Comparison of ENCODE assay signal across 7 mouse cellular contexts in genomic region chr5:143423899-143424519, GRCm38 (mm10). TPM values are rescaled to one million over a fixed set of nuclear protein-coding genes. Genes with fewer than 3 reads are reported as not detected.
DNase-seq lines count a peak whose midpoint lies in the region; ATAC-seq and TF ChIP-seq lines count a peak whose summit lies in the region.

No protein-coding gene starts in this region.

- no peak overlapping the region for H3K4me3 ChIP-seq in C2C12 (ENCODE audit: insufficient read depth, poor library complexity, severe bottlenecking)
- H3K4me3 ChIP-seq in bone marrow, adult 2 months (replicated peaks; ENCODE audit: control insufficient read depth, low read depth, low read length), result no peak overlapping the region
- no peak overlapping the region for H3K4me3 ChIP-seq in liver, embryonic 12.5 days

- H3K79me2 ChIP-seq in C2C12 (ENCODE audit: control insufficient read depth, insufficient read depth), result no peaks in the 10 kb centered on the region

- no peak overlapping the region for H3K4me2 ChIP-seq in liver, embryonic 12.5 days

- H3ac ChIP-seq in C2C12 (ENCODE audit: control insufficient read depth, insufficient read length, low read depth), result no peak overlapping the region

- WGBS in bone marrow, adult 2 months, result 7% methylated on average over 6 of the region's 6 CpGs
- 15% methylated on average over 6 of the region's 6 CpGs for WGBS in liver, embryonic 12.5 days (ENCODE audit: insufficient replicate concordance)

- H3K79me3 ChIP-seq in C2C12 (ENCODE audit: low read depth), result no peaks in the 10 kb centered on the region

- peak; percentile 41 for TF ChIP-seq CTCF in C2C12 (IDR thresholded peaks at IDR 0.05; ENCODE audit: control insufficient read depth, insufficient read depth, insufficient read length)
- peak; percentile 78 for TF ChIP-seq CTCF in bone marrow, adult 2 months (IDR thresholded peaks at IDR 0.05; ENCODE audit: control insufficient read depth, insufficient read depth, low read length)

- peak; percentile 95 for ATAC-seq in erythroid progenitor cell, adult 5-6 weeks (replicated peaks; ENCODE audit: low FRiP score, poor library complexity, severe bottlenecking)
- ATAC-seq in liver, embryonic 12.5 days, result peak; percentile 47; the same call in 1 of the 2 replicates

- H3K9ac ChIP-seq in liver, embryonic 12.5 days, result no peak overlapping the region

- TF ChIP-seq POLR2A in bone marrow, adult 2 months (IDR thresholded peaks at IDR 0.05; ENCODE audit: borderline replicate concordance, control insufficient read depth, low read depth, low read length), result no peak

- no peaks in the 10 kb centered on the region for H3K9me3 ChIP-seq in liver, embryonic 12.5 days (replicated peaks)

- H3K27ac ChIP-seq in bone marrow, adult 2 months (ENCODE audit: control insufficient read depth, insufficient read depth, low read depth, low read length, poor library complexity), result no peak overlapping the region
- H3K27ac ChIP-seq in liver, embryonic 12.5 days, result no peak overlapping the region

- no peaks in the 10 kb centered on the region; the same call in 1 of the 2 replicates for H3K4me1 ChIP-seq in bone marrow, adult 2 months (ENCODE audit: control insufficient read depth, insufficient read depth, low read length)
- 0 out of 2 replicates have a peak, but pooled peaks cover 3% of the 10 kb centered on the region for H3K4me1 ChIP-seq in liver, embryonic 12.5 days

- no peaks in the 10 kb centered on the region for H3K27me3 ChIP-seq in C2C12 (ENCODE audit: control insufficient read depth, insufficient read depth, insufficient read length)
- H3K27me3 ChIP-seq in liver, embryonic 12.5 days (replicated peaks), result no peaks in the 10 kb centered on the region

- peaks cover 45% of the 10 kb centered on the region for H3K36me3 ChIP-seq in C2C12 (ENCODE audit: control insufficient read depth, insufficient read depth)
- peaks cover 47% of the 10 kb centered on the region for H3K36me3 ChIP-seq in liver, embryonic 12.5 days

- DNase-seq in 3T3-L1 (ENCODE audit: low read depth, low spot score), result peak; percentile 75
- peak; percentile 66 for DNase-seq in kidney, adult 18-20 months
- peak; percentile 34 for DNase-seq in right cerebral cortex, postnatal 14 days

TF ChIP-seq in C2C12, 6 proteins besides CTCF, POLR2A, EP300 and RAD21:
- TF ChIP-seq CEBPB (IDR thresholded peaks at IDR 0.05; ENCODE audit: low read depth), result no peak
- no peak for TF ChIP-seq MYOG (IDR thresholded peaks at IDR 0.05; ENCODE audit: control insufficient read depth, extremely low read depth, insufficient read length)
- TF ChIP-seq MYOD1 (IDR thresholded peaks at IDR 0.05; ENCODE audit: control insufficient read depth, insufficient read length, low read depth), result no peak
- TF ChIP-seq FOSL1 (IDR thresholded peaks at IDR 0.05; ENCODE audit: insufficient read depth, low read length, poor library complexity, severe bottlenecking), result no peak
- TF ChIP-seq USF1 (IDR thresholded peaks at IDR 0.05; ENCODE audit: low read depth), result peak; percentile 34
- no peak for TF ChIP-seq MAX (IDR thresholded peaks at IDR 0.05)
TF ChIP-seq in C2C12: peak in this region for 1.

RNA-seq across cellular contexts. Expression of gene Kdelr2, which starts 20.4 kb away (rescaled TPM):
- polyA plus RNA-seq in C2C12 (2012; fragmentation: generic; extraction: Trizol), result 131 TPM
- 18.4 and 24.9 TPM in 2 replicates for polyA plus RNA-seq in bone marrow, adult 2 months (2011; ENCODE audit: insufficient read depth, insufficient read length, low replicate concordance, missing spikeins)
- 42.5 and 44.0 TPM in 2 replicates for total RNA-seq in erythroid progenitor cell, adult 5-6 weeks (2015; ENCODE audit: low replicate concordance)
- total RNA-seq in erythroid progenitor cell, adult 5-6 weeks (2017; ENCODE audit: low replicate concordance), result 31.8 and 44.3 TPM in 2 replicates
- polyA plus RNA-seq in liver, embryonic 12.5 days (2016; fragmentation: Nextera tagmentation; extraction: Ambion mirVana), result 171 and 174 TPM in 2 replicates

RNA-seq across cellular contexts. Expression of gene Daglb, which starts 40.4 kb away (rescaled TPM):
- 3.7 TPM for polyA plus RNA-seq in C2C12 (2012; fragmentation: generic; extraction: Trizol)
- 11.3 and 12.4 TPM in 2 replicates for polyA plus RNA-seq in bone marrow, adult 2 months (2011; ENCODE audit: insufficient read depth, insufficient read length, low replicate concordance, missing spikeins)
- total RNA-seq in erythroid progenitor cell, adult 5-6 weeks (2015; ENCODE audit: low replicate concordance), result 14.1 and 22.2 TPM in 2 replicates
- total RNA-seq in erythroid progenitor cell, adult 5-6 weeks (2017; ENCODE audit: low replicate concordance), result 14.1 and 16.0 TPM in 2 replicates
- 11.8 and 12.6 TPM in 2 replicates for polyA plus RNA-seq in liver, embryonic 12.5 days (2016; fragmentation: Nextera tagmentation; extraction: Ambion mirVana)
